ENCODE assay signal across 8 mouse cellular contexts in the genomic region with DNA sequence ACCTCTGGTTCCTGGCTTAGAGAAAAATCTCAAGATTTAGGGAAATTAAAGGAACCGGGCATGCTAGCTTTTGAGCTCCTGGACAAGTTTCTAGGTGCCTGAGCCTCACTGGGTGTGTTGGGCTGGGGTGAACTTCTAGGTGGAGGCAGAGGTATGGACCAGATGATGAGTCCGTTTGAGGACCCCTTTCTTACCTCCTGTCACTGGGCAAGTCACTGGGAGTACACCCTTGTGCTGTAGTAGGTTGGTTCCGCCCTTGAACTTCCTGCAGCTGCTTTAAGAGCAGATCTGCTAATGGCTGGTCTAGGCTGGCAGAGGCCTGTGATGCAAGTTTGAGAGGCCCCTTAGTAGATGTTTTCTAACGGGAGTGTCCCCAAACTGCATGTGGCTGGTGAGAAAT. TPM values are rescaled to one million over a fixed set of nuclear protein-coding genes. Genes with fewer than 3 reads are reported as not detected.
DNase-seq lines count a peak whose midpoint lies in the region; ATAC-seq and TF ChIP-seq lines count a peak whose summit lies in the region.

No protein-coding gene starts in this region.

- peaks cover 23% of the 10 kb centered on the region for H3K4me1 ChIP-seq in heart, adult 2 months (ENCODE audit: control insufficient read depth, insufficient read depth, low read length)
- H3K4me1 ChIP-seq in kidney, adult 2 months (ENCODE audit: control insufficient read depth, insufficient read depth, low read length) = peaks cover 19% of the 10 kb centered on the region
- peaks cover 24% of the 10 kb centered on the region for H3K4me1 ChIP-seq in lung, embryonic 15.5 days
- peaks cover 27% of the 10 kb centered on the region for H3K4me1 ChIP-seq in small intestine, adult 2 months (ENCODE audit: control insufficient read depth, insufficient read depth, insufficient read length, low read length)

- H3K27me3 ChIP-seq in heart, adult 2 months (ENCODE audit: control insufficient read depth, insufficient read depth, low read length) = no peaks in the 10 kb centered on the region
- no peaks in the 10 kb centered on the region for H3K27me3 ChIP-seq in kidney, adult 2 months (replicated peaks; ENCODE audit: control insufficient read depth, insufficient read depth, low read length)
- H3K27me3 ChIP-seq in lung, embryonic 15.5 days = peaks cover 22% of the 10 kb centered on the region
- no peaks in the 10 kb centered on the region for H3K27me3 ChIP-seq in small intestine, adult 2 months (ENCODE audit: control insufficient read depth, insufficient read depth, low read length)

- no peaks in the 10 kb centered on the region for H3K9me3 ChIP-seq in lung, embryonic 15.5 days

- peaks cover 4% of the 10 kb centered on the region for H3K36me3 ChIP-seq in heart, adult 2 months (ENCODE audit: control insufficient read depth, insufficient read depth, low read length)
- H3K36me3 ChIP-seq in kidney, adult 2 months (ENCODE audit: control insufficient read depth, insufficient read depth, low read length) = no peaks in the 10 kb centered on the region
- H3K36me3 ChIP-seq in lung, embryonic 15.5 days = no peaks in the 10 kb centered on the region
- H3K36me3 ChIP-seq in small intestine, adult 2 months (ENCODE audit: control insufficient read depth, insufficient read depth, low read length) = no peaks in the 10 kb centered on the region

- intact Hi-C loops in heart, adult 2 months (cut with DNase I) = loop anchor here (2.0 kb wide), 1 partner anchor 16 kb away; no protein-coding TSS in a partner anchor

- TF ChIP-seq CTCF in heart, adult 2 months (IDR thresholded peaks at IDR 0.05) = no peak
- no peak for TF ChIP-seq CTCF in kidney, adult 2 months (conservative IDR thresholded peaks at IDR 0.05; ENCODE audit: insufficient read depth, insufficient read length, low read depth, low read length)
- TF ChIP-seq CTCF in small intestine, adult 2 months (IDR thresholded peaks at IDR 0.05; ENCODE audit: extremely low read depth, insufficient read length, insufficient replicate concordance, low read depth, low read length) = no peak

- peak; percentile 63 for TF ChIP-seq POLR2A in heart, adult 2 months (IDR thresholded peaks at IDR 0.05; ENCODE audit: insufficient read depth, low read depth, low read length)
- no peak for TF ChIP-seq POLR2A in kidney, adult 2 months (IDR thresholded peaks at IDR 0.05; ENCODE audit: low read depth, low read length)
- no peak for TF ChIP-seq POLR2A in small intestine, adult 2 months (IDR thresholded peaks at IDR 0.05; ENCODE audit: low read depth, low read length)

- no peaks in the 10 kb centered on the region for H3K79me2 ChIP-seq in heart, adult 2 months (replicated peaks; ENCODE audit: control insufficient read depth, insufficient read depth, low read length)

- H3K4me2 ChIP-seq in lung, embryonic 15.5 days = peak overlapping the region; percentile 98

- 0 out of 2 replicates have a peak, but pooled peaks have one; percentile 28 for TF ChIP-seq EP300 in heart, adult 2 months (IDR thresholded peaks at IDR 0.05; ENCODE audit: insufficient read depth, low read depth, low read length)

- ATAC-seq in lung, embryonic 15.5 days (ENCODE audit: borderline replicate concordance, extremely low read depth, low FRiP score, low TSS enrichment) = no peak

- peak overlapping the region; percentile 95 for H3K27ac ChIP-seq in heart, adult 2 months
- H3K27ac ChIP-seq in kidney, adult 2 months (ENCODE audit: insufficient read depth, low read depth, low read length) = peak overlapping the region; percentile 96
- H3K27ac ChIP-seq in lung, embryonic 15.5 days = peak overlapping the region; percentile 15; the same call in 1 of the 2 replicates
- peak overlapping the region; percentile 54 for H3K27ac ChIP-seq in small intestine, adult 2 months (ENCODE audit: insufficient read depth, low read depth, low read length)

- 24% methylated on average over 4 of the region's 4 CpGs for WGBS in heart, adult 2 months
- WGBS in kidney, adult 2 months = 31% methylated on average over 4 of the region's 4 CpGs
- 42% methylated on average over 4 of the region's 4 CpGs for WGBS in lung, embryonic 15.5 days
- WGBS in small intestine, adult 2 months = 16% methylated on average over 4 of the region's 4 CpGs

- peak overlapping the region; percentile 81 for H3K9ac ChIP-seq in heart, adult 2 months (ENCODE audit: low read depth, low read length)
- H3K9ac ChIP-seq in lung, embryonic 15.5 days = peak overlapping the region; percentile 66

- peak; percentile 53 for DNase-seq in CD4-positive helper T cell, adult 2 months (ENCODE audit: low read depth, low spot score)
- peak; percentile 52 for DNase-seq in T-cell, adult 2 months (ENCODE audit: low spot score)
- peak in 1 of 2 experiments; percentile 61 for DNase-seq in heart, adult 2 months
- peak; percentile 67 for DNase-seq in kidney, adult 2 months
- DNase-seq in urinary bladder, postnatal 4 days (ENCODE audit: low spot score in 2 of 2) = no peak
- no peak for DNase-seq in embryo, embryonic 9.5 days (ENCODE audit: extremely low spot score)

- H3K4me3 ChIP-seq in heart, adult 2 months = peak overlapping the region; percentile 61
- H3K4me3 ChIP-seq in kidney, adult 2 months (ENCODE audit: insufficient read depth, low read depth, low read length) = peak overlapping the region; percentile 74
- H3K4me3 ChIP-seq in lung, embryonic 15.5 days = peak overlapping the region; percentile 55
- H3K4me3 ChIP-seq in small intestine, adult 2 months (ENCODE audit: low read depth, low read length) = peak overlapping the region; percentile 81

RNA-seq across cellular contexts. Expression of gene Ampd3, which starts 1.1 kb away (rescaled TPM):
- total RNA-seq in heart, adult 2 months (2021) = 10 to 100 TPM; 38.9 to 43.6 TPM
- 29.9 and 40.4 TPM in 2 replicates for polyA plus RNA-seq in heart, adult 2 months (2012; rRNA removed)
- 23.4 and 26.4 TPM in 2 replicates for polyA plus RNA-seq in kidney, adult 2 months (2012; rRNA removed)
- polyA plus RNA-seq in lung, embryonic 15.5 days (2015; fragmentation: Nextera tagmentation; extraction: Ambion mirVana) = 2.1 and 2.5 TPM in 2 replicates
- polyA plus RNA-seq in small intestine, adult 2 months (2012; rRNA removed) = 5.2 and 6.9 TPM in 2 replicates

Comparison
In these comparisons a context has a peak if more than half of its experiments do, and no peak if none do; other contexts are left out.
1. DNase-seq: peak in CD4-positive helper T cell, adult 2 months (single experiment), T-cell, adult 2 months (single experiment) and kidney, adult 2 months (single experiment); none in urinary bladder, postnatal 4 days (0 of 2) and embryo, embryonic 9.5 days (single experiment).
2. H3K27ac ChIP-seq: peak in every context shown above with its lines; median percentile 96 in kidney, adult 2 months; 95 in heart, adult 2 months; 54 in small intestine, adult 2 months; 15 in lung, embryonic 15.5 days.
3. Peak in every context shown above with its lines, with median percentiles within 50 percentile points of each other: H3K4me3 ChIP-seq.